Mouse (Mus musculus) forebrain, embryonic 16.5 days (tissue): ENCODE results near the gene Cbfa2t3. TPM values are rescaled to one million over a fixed set of nuclear protein-coding genes. Genes with fewer than 3 reads are reported as not detected.

Experiments
- ATAC-seq: fragments of 200-750 bp; cut with Nextera tagmentation; 2 replicates; pipeline ENCODE4 v1.8.0; 2017; ENCODE audit warnings: mild to moderate bottlenecking, moderate library complexity
- H3K27ac ChIP-seq: fragments of 300-500 bp; sonication (generic); 2 replicates; pipeline ENCODE4 v1.5.1; 2014; ENCODE audit warnings: low read length, control low read depth
- H3K27me3 ChIP-seq: fragments of 300-500 bp; sonication (generic); replicated peaks from 2 replicates; pipeline ENCODE4 v1.6.1; 2014; ENCODE audit warnings: low read length; ENCODE audit not compliant: control insufficient read depth, insufficient read depth
- H3K36me3 ChIP-seq: fragments of 300-500 bp; sonication (generic); 2 replicates; pipeline ENCODE4 v1.6.1; 2014; ENCODE audit not compliant: control insufficient read depth, insufficient read depth
- H3K4me1 ChIP-seq: fragments of 300-500 bp; sonication (generic); replicated peaks from 2 replicates; pipeline ENCODE4 v1.6.1; 2014; ENCODE audit warnings: low read length; ENCODE audit not compliant: control insufficient read depth, insufficient read depth
- H3K4me2 ChIP-seq: fragments of 300-500 bp; sonication (generic); 2 replicates; pipeline ENCODE4 v1.6.1; 2014; ENCODE audit warnings: mild to moderate bottlenecking, low read length, control low read depth
- H3K4me3 ChIP-seq: fragments of 300-500 bp; sonication (generic); replicated peaks from 2 replicates; pipeline ENCODE4 v1.5.1; 2014; ENCODE audit warnings: mild to moderate bottlenecking, low read length, control low read depth
- H3K9ac ChIP-seq: fragments of 300-500 bp; sonication (generic); replicated peaks from 2 replicates; pipeline ENCODE4 v1.6.1; 2014; ENCODE audit warnings: low read depth, low read length, control low read depth
- H3K9me3 ChIP-seq: fragments of 300-500 bp; sonication (generic); 2 replicates; pipeline ENCODE4 v1.6.1; 2016; ENCODE audit warnings: low read length; ENCODE audit not compliant: control insufficient read depth
- WGBS: fragments of 180-500 bp; shearing (Covaris S2); extraction: QIAGEN DNeasy Blood & Tissue Kit; methylation state at CpG from one replicate; pipeline ENCODE4 v1.1.7; 2014; 5-methylcytosine and 5-hydroxymethylcytosine counted together
- polyA plus RNA-seq: library from polyadenylated mRNA; unstranded; fragments of >200 nt; fragmentation: Nextera tagmentation; extraction: Ambion mirVana; gene quantifications from 2 replicates; pipeline ENCODE4 v1.2.1, GENCODE M21; 2015

Gene Cbfa2t3
- polyA plus RNA-seq, 1 experiment from 2014 or later, result 13.8 TPM

DNA sequence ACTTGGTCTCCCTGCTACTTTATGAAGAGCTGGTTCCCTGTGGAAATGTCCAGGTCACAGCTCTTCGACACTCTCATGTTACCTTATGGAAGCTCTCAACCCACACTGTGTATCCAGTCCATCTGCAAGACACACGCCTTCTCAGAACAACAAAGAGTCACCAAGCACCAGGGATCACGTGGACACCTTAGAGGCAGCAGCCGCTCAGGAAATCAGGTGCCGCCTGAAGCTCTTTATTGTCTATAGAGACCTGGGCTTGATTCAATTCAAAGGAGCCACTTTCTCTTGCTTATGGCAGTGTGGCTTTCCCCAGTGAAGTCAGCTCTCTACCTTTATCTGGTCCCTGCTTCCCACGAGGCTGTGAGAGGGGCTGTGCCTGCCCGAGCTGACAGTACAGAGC is 18.7 kb downstream of the Cbfa2t3 start:
- Histone ChIP-seq H3K4me3 (no peak overlapping the region), H3K9me3 (no peaks in the 10 kb centered on the region), H3K4me1 (peaks cover 47% of the 10 kb centered on the region), H3K27ac (peak overlapping the region; percentile 37; the same call in 1 of the 2 replicates), H3K36me3 (no peaks in the 10 kb centered on the region), H3K27me3 (peaks cover 15% of the 10 kb centered on the region), H3K4me2 (no peak overlapping the region), H3K9ac (peak overlapping the region; percentile 29; the same call in 1 of the 2 replicates)
- no peak for ATAC-seq
- WGBS, result 29% methylated on average over 7 of the region's 7 CpGs

GRCm38 (mm10) chr8:122679325-122679920 is 19.5 kb downstream of the Cbfa2t3 start:
- Histone ChIP-seq H3K9me3 (no peaks in the 10 kb centered on the region), H3K27ac (no peak overlapping the region), H3K4me3 (no peak overlapping the region; the same call in 1 of the 2 replicates), H3K27me3 (peaks cover 15% of the 10 kb centered on the region), H3K9ac (no peak overlapping the region; the same call in 1 of the 2 replicates), H3K36me3 (no peaks in the 10 kb centered on the region), H3K4me2 (peak overlapping the region; percentile 70), H3K4me1 (peaks cover 49% of the 10 kb centered on the region)
- 26% methylated on average over 11 of the region's 11 CpGs for WGBS
- no peak for ATAC-seq

DNA sequence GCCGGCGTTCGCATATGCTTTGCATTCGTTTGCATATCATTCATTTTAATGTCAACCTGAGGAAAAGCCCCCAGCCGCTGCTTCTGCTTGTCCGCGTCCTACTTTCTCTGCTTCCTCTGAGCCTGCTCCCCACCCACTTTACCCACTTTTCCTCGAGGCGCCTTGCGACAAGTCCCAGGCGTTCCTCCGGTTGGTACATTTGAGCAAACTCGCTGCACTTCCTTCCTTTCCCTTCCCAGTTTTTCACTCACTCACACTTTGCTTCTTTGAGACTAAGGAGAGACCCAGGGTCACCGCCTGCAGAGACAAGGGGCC is 20.1 kb downstream of the Cbfa2t3 start:
- Histone ChIP-seq H3K9ac (peak overlapping the region; percentile 89; the same call in 1 of the 2 replicates), H3K36me3 (no peaks in the 10 kb centered on the region), H3K9me3 (no peaks in the 10 kb centered on the region), H3K4me1 (peaks cover 49% of the 10 kb centered on the region), H3K27ac (peak overlapping the region; percentile 3; the same call in 1 of the 2 replicates), H3K4me2 (peak overlapping the region; percentile 70), H3K27me3 (peaks cover 15% of the 10 kb centered on the region), H3K4me3 (peak overlapping the region; percentile 83)
- under 1% methylated on average over 14 of the region's 14 CpGs for WGBS
- ATAC-seq, result no peak

DNA sequence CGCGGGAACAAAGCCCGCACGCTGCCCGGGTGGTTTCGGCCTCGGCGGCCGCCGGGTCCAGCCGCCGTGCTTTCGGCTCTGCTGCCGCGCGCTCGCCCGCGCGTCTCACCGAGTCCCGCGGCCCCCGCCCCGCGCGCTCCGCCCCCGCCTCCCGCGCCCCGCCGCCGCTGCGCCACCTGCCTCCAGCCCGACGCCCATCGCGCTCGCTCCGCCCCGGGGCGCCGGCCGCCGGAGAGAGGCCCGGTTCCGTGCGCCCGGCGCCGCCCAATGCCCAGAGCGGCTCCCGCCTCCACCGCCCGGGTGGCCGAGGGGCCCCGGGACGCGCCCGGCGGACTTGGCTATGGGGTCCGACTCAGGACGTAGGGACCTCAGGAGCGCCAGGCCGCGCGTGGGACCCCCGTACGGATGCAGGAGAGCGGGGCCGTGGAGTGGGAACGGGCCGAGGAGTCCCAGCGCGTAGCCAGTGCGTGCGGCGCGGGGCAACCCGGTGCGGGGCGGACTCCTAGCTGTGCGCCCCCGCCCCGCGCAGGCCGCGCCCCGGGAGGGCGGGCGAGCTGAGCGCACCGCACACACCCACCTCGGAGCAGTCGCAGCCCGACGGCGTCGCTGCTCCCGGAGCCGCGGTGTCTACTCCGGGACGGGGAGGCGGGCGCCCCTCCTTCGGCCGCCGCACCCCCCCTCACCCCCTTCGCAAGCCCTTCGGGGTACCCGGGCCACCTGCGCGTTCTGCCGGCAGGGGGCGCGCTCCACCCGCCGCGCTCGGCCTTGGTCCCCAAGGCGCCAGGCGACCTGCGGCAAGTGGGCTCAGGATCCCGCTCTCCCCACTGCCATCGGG is 20.6 kb downstream of the Cbfa2t3 start:
- Histone ChIP-seq H3K4me2 (peak overlapping the region; percentile 70), H3K9me3 (no peaks in the 10 kb centered on the region), H3K4me1 (peaks cover 51% of the 10 kb centered on the region), H3K9ac (peak overlapping the region; percentile 89), H3K27ac (peak overlapping the region; percentile 91), H3K36me3 (no peaks in the 10 kb centered on the region), H3K4me3 (peak overlapping the region; percentile 83), H3K27me3 (peaks cover 15% of the 10 kb centered on the region)
- under 1% methylated on average over 109 of the region's 127 CpGs for WGBS
- peak; percentile 87 for ATAC-seq

DNA sequence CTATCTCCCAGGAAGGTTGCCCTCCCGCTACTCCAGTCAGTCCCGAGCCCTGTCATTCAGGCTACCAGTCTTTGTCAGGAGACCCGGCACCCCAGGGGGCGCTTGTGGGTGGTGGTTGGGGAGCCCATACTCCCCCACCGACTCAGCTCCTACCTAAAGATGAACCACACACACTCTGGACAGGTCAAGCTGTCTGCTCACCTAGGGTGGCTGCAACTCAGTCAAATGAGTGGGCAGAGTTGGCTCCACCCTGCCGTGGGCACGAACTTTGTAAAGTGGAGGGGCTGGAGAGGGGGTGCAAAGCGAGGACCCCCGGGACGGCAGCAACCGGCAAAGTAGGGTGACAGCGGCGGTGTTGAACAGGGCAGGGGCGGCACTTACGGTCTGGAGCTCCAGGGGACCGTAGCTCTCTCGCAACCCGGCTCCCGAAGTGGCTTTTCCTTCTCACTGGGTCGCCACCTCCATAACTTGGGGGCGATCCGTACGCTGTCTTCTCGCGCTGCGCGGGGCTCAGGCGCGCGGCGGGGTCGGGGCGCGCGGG is 21.4 kb downstream of the Cbfa2t3 start:
- peak; percentile 7 for ATAC-seq
- H3K4me1 ChIP-seq, result peaks cover 51% of the 10 kb centered on the region
- 1% methylated on average over 35 of the region's 35 CpGs for WGBS
- peaks cover 15% of the 10 kb centered on the region for H3K27me3 ChIP-seq
- H3K4me3 ChIP-seq, result peak overlapping the region; percentile 83
- no peaks in the 10 kb centered on the region for H3K9me3 ChIP-seq
- peak overlapping the region; percentile 91 for H3K27ac ChIP-seq
- H3K36me3 ChIP-seq, result no peaks in the 10 kb centered on the region
- peak overlapping the region; percentile 70 for H3K4me2 ChIP-seq
- H3K9ac ChIP-seq, result peak overlapping the region; percentile 89

DNA sequence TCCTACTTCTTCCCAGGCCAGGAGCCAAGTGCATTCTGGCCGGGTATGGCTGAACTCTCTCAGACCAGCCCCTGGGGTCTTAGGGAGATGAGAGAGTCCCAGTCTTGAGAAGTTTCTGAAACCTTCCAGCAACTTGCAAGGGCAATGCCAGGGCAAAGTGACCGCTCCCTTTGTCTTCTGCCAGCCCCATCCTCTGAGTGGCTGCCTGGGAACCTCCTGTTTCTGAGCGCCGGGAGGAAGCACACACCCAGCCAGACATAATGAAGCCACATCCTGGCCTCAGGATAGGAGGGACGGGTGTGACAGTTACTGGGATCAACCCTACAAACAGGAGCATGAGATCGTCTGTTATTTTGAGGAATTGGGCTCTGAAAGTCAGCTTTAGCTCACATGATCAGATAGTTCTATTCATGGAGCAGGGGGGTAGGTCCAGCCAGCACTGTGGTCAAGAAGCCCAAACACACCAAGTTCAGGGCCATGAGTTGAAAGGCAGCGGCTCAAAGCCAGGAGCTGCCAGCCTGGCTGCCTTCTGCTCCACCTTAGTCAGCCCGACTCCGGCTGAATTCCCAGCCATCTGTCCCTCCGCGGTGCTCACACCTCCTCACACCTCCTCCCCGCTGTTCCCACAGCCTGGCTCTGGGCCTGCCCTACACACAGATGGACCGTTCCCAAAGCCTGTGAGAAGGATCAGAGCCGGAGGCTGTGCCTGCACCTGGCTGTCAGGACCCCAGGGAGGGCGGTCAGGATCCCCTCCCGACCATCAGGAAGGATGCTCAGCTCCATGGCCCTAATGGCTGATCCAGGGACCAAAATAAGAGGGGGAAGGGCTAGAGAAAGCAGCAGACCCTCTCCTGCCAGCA is 22.1 kb downstream of the Cbfa2t3 start:
- H3K4me3 ChIP-seq, result peak overlapping the region; percentile 83
- peak overlapping the region; percentile 70 for H3K4me2 ChIP-seq
- peak overlapping the region; percentile 91 for H3K27ac ChIP-seq
- H3K36me3 ChIP-seq, result no peaks in the 10 kb centered on the region
- H3K27me3 ChIP-seq, result peaks cover 14% of the 10 kb centered on the region
- 11% methylated on average over 16 of the region's 16 CpGs for WGBS
- peak overlapping the region; percentile 89 for H3K9ac ChIP-seq
- no peaks in the 10 kb centered on the region for H3K9me3 ChIP-seq
- H3K4me1 ChIP-seq, result peaks cover 51% of the 10 kb centered on the region
- ATAC-seq, result peak; percentile 47

GRCm38 (mm10) chr8:122675596-122676420 is 23.1 kb downstream of the Cbfa2t3 start:
- no peak for ATAC-seq
- peaks cover 52% of the 10 kb centered on the region for H3K4me1 ChIP-seq
- peak overlapping the region; percentile 91 for H3K27ac ChIP-seq
- no peaks in the 10 kb centered on the region for H3K9me3 ChIP-seq
- H3K4me3 ChIP-seq, result peak overlapping the region; percentile 83
- WGBS, result 44% methylated on average over 17 of the region's 17 CpGs
- peak overlapping the region; percentile 89 for H3K9ac ChIP-seq
- H3K36me3 ChIP-seq, result no peaks in the 10 kb centered on the region
- peaks cover 14% of the 10 kb centered on the region; the same call in 1 of the 2 replicates for H3K27me3 ChIP-seq
- peak overlapping the region; percentile 70 for H3K4me2 ChIP-seq

DNA sequence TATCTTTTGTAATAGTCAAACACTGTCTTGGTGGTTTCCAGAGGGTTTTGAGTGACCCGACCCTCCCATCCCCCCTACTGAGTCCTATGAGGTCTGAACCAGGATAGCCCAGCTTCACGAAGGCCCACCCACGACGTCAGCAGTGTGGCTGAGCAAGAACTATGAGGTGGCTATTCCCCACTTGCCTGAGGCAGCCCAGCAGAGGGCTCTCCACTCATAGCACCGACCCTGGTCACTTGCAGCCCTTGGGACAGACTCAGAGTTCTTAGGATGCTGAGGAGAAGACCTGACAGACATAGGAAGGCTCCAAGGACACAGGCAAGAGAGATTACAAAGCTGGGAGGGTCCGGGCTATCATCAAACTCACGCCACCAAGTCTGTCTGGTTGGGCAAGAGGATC is 23.9 kb downstream of the Cbfa2t3 start:
- peaks cover 53% of the 10 kb centered on the region for H3K4me1 ChIP-seq
- no peak overlapping the region for H3K27ac ChIP-seq
- H3K9me3 ChIP-seq, result no peaks in the 10 kb centered on the region
- H3K36me3 ChIP-seq, result no peaks in the 10 kb centered on the region
- peak overlapping the region; percentile 70 for H3K4me2 ChIP-seq
- WGBS, result 47% methylated on average over 7 of the region's 7 CpGs
- no peak for ATAC-seq
- H3K9ac ChIP-seq, result no peak overlapping the region
- H3K27me3 ChIP-seq, result peaks cover 8% of the 10 kb centered on the region; the same call in 1 of the 2 replicates
- H3K4me3 ChIP-seq, result no peak overlapping the region; the same call in 1 of the 2 replicates
